Mouse (Mus musculus): ENCODE measurements around the gene Hrasls5. TPM values are rescaled to one million over a fixed set of nuclear protein-coding genes. Genes with fewer than 3 reads are reported as not detected.

Hrasls5 gene
- polyA plus RNA-seq, 1 experiment from 2014 or later = not detected

- peaks cover 33% of the 10 kb centered on the region for H3K4me1 ChIP-seq (replicated peaks)
- peaks cover 7% of the 10 kb centered on the region for H3K9me3 ChIP-seq (replicated peaks)
- H3K9ac ChIP-seq = no peak overlapping the region
- 69% methylated on average over 3 of the region's 3 CpGs for WGBS
- no peaks in the 10 kb centered on the region for H3K27me3 ChIP-seq (replicated peaks)
- H3K36me3 ChIP-seq = peaks cover 40% of the 10 kb centered on the region
- H3K4me2 ChIP-seq = no peak overlapping the region
- H3K27ac ChIP-seq (ENCODE audit: poor library complexity, severe bottlenecking) = 0 out of 2 replicates have a peak overlapping the region, but pooled peaks have one; percentile 29
- H3K4me3 ChIP-seq = no peak overlapping the region
- no peak for ATAC-seq (ENCODE audit: insufficient number of reproducible peaks, low FRiP score)
Observed at GRCm38 (mm10) chr19:7583599-7583998, 28.7 kb upstream of the Hrasls5 start.

- ATAC-seq (ENCODE audit: insufficient number of reproducible peaks, low FRiP score) = no peak
- Histone ChIP-seq H3K27ac (ENCODE audit: poor library complexity, severe bottlenecking) (peak overlapping the region; percentile 42), H3K9me3 (replicated peaks) (peaks cover 8% of the 10 kb centered on the region), H3K4me1 (replicated peaks) (peaks cover 33% of the 10 kb centered on the region), H3K27me3 (replicated peaks) (no peaks in the 10 kb centered on the region), H3K4me2 (no peak overlapping the region), H3K4me3 (no peak overlapping the region), H3K36me3 (peaks cover 29% of the 10 kb centered on the region), H3K9ac (no peak overlapping the region)
- 73% methylated on average over 8 of the region's 8 CpGs for WGBS
Observed at GRCm38 (mm10) chr19:7585279-7585678, 27.1 kb upstream of the Hrasls5 start.

- H3K9me3 ChIP-seq (replicated peaks) = peaks cover 8% of the 10 kb centered on the region
- no peak overlapping the region for H3K4me2 ChIP-seq
- H3K4me1 ChIP-seq (replicated peaks) = peaks cover 29% of the 10 kb centered on the region
- no peaks in the 10 kb centered on the region for H3K27me3 ChIP-seq (replicated peaks)
- no peak overlapping the region for H3K9ac ChIP-seq
- WGBS = 71% methylated on average over 6 of the region's 6 CpGs
- no peak overlapping the region; the same call in 1 of the 2 replicates for H3K27ac ChIP-seq (ENCODE audit: poor library complexity, severe bottlenecking)
- H3K4me3 ChIP-seq = no peak overlapping the region
- no peak for ATAC-seq (ENCODE audit: insufficient number of reproducible peaks, low FRiP score)
- peaks cover 29% of the 10 kb centered on the region for H3K36me3 ChIP-seq
Observed at GRCm38 (mm10) chr19:7585764-7586163, 26.6 kb upstream of the Hrasls5 start.

- no peaks in the 10 kb centered on the region for H3K27me3 ChIP-seq (replicated peaks)
- H3K9ac ChIP-seq = no peak overlapping the region
- peaks cover 8% of the 10 kb centered on the region for H3K9me3 ChIP-seq (replicated peaks)
- H3K4me2 ChIP-seq = no peak overlapping the region
- peaks cover 27% of the 10 kb centered on the region for H3K36me3 ChIP-seq
- H3K4me3 ChIP-seq = no peak overlapping the region
- H3K27ac ChIP-seq (ENCODE audit: poor library complexity, severe bottlenecking) = no peak overlapping the region
- no peak for ATAC-seq (ENCODE audit: insufficient number of reproducible peaks, low FRiP score)
- H3K4me1 ChIP-seq (replicated peaks) = peaks cover 11% of the 10 kb centered on the region
Observed at GRCm38 (mm10) chr19:7590795-7591194, 21.5 kb upstream of the Hrasls5 start.

GRCm38 (mm10) chr19:7592018-7592417 lies 20.3 kb upstream of the Hrasls5 start:
- peaks cover 8% of the 10 kb centered on the region for H3K9me3 ChIP-seq (replicated peaks)
- H3K9ac ChIP-seq = no peak overlapping the region
- peak overlapping the region; percentile 47; the same call in 1 of the 2 replicates for H3K27ac ChIP-seq (ENCODE audit: poor library complexity, severe bottlenecking)
- ATAC-seq (ENCODE audit: insufficient number of reproducible peaks, low FRiP score) = peak; percentile 79
- no peaks in the 10 kb centered on the region for H3K27me3 ChIP-seq (replicated peaks)
- WGBS = 26% methylated on average over 3 of the region's 3 CpGs
- peaks cover 18% of the 10 kb centered on the region for H3K36me3 ChIP-seq
- peaks cover 7% of the 10 kb centered on the region for H3K4me1 ChIP-seq (replicated peaks)
- H3K4me2 ChIP-seq = no peak overlapping the region
- H3K4me3 ChIP-seq = no peak overlapping the region

GRCm38 (mm10) chr19:7595534-7595933 lies 16.8 kb upstream of the Hrasls5 start:
- Histone ChIP-seq H3K4me3 (no peak overlapping the region), H3K4me2 (no peak overlapping the region), H3K9ac (no peak overlapping the region), H3K27me3 (replicated peaks) (0 out of 2 replicates have a peak, but pooled peaks cover 2% of the 10 kb centered on the region), H3K27ac (ENCODE audit: poor library complexity, severe bottlenecking) (no peak overlapping the region), H3K9me3 (replicated peaks) (no peaks in the 10 kb centered on the region), H3K4me1 (replicated peaks) (peaks cover 7% of the 10 kb centered on the region), H3K36me3 (no peaks in the 10 kb centered on the region)
- WGBS = 13% methylated on average over 2 of the region's 2 CpGs
- ATAC-seq (ENCODE audit: insufficient number of reproducible peaks, low FRiP score) = no peak

- H3K27ac ChIP-seq (ENCODE audit: poor library complexity, severe bottlenecking) = no peak overlapping the region
- H3K27me3 ChIP-seq (replicated peaks) = 0 out of 2 replicates have a peak, but pooled peaks cover 6% of the 10 kb centered on the region
- no peak overlapping the region for H3K4me3 ChIP-seq
- H3K36me3 ChIP-seq = no peaks in the 10 kb centered on the region
- ATAC-seq (ENCODE audit: insufficient number of reproducible peaks, low FRiP score) = no peak
- WGBS = 45% methylated on average over 4 of the region's 4 CpGs
- no peaks in the 10 kb centered on the region for H3K9me3 ChIP-seq (replicated peaks)
- H3K9ac ChIP-seq = no peak overlapping the region
- H3K4me1 ChIP-seq (replicated peaks) = peaks cover 2% of the 10 kb centered on the region; the same call in 1 of the 2 replicates
- H3K4me2 ChIP-seq = no peak overlapping the region
Observed at GRCm38 (mm10) chr19:7598481-7598880, 13.9 kb upstream of the Hrasls5 start.

- Histone ChIP-seq H3K27ac (ENCODE audit: poor library complexity, severe bottlenecking) (no peak overlapping the region), H3K9me3 (replicated peaks) (no peaks in the 10 kb centered on the region), H3K27me3 (replicated peaks) (0 out of 2 replicates have a peak, but pooled peaks cover 6% of the 10 kb centered on the region), H3K36me3 (no peaks in the 10 kb centered on the region), H3K4me2 (no peak overlapping the region), H3K4me1 (replicated peaks) (peaks cover 9% of the 10 kb centered on the region), H3K9ac (no peak overlapping the region), H3K4me3 (no peak overlapping the region)
- 64% methylated on average over 4 of the region's 4 CpGs for WGBS
- no peak for ATAC-seq (ENCODE audit: insufficient number of reproducible peaks, low FRiP score)
Observed at GRCm38 (mm10) chr19:7601551-7601950, 10.8 kb upstream of the Hrasls5 start.

GRCm38 (mm10) chr19:7604107-7604506 lies 8.2 kb upstream of the Hrasls5 start:
- Histone ChIP-seq H3K36me3 (no peaks in the 10 kb centered on the region), H3K27me3 (replicated peaks) (0 out of 2 replicates have a peak, but pooled peaks cover 10% of the 10 kb centered on the region), H3K27ac (ENCODE audit: poor library complexity, severe bottlenecking) (no peak overlapping the region), H3K4me2 (no peak overlapping the region), H3K4me1 (replicated peaks) (peaks cover 21% of the 10 kb centered on the region), H3K4me3 (no peak overlapping the region), H3K9ac (no peak overlapping the region), H3K9me3 (replicated peaks) (no peaks in the 10 kb centered on the region)
- ATAC-seq (ENCODE audit: insufficient number of reproducible peaks, low FRiP score) = no peak
- 80% methylated on average over 10 of the region's 10 CpGs for WGBS

- H3K27ac ChIP-seq (ENCODE audit: poor library complexity, severe bottlenecking) = no peak overlapping the region
Observed at GRCm38 (mm10) chr19:7605013-7605412, 7.3 kb upstream of the Hrasls5 start.

GRCm38 (mm10) chr19:7605930-7606783 lies 6.2 kb upstream of the Hrasls5 start:
- peaks cover 16% of the 10 kb centered on the region; the same call in 1 of the 2 replicates for H3K27me3 ChIP-seq (replicated peaks)
- peaks cover 21% of the 10 kb centered on the region for H3K4me1 ChIP-seq (replicated peaks)
- no peak for ATAC-seq (ENCODE audit: insufficient number of reproducible peaks, low FRiP score)
- H3K4me2 ChIP-seq = peak overlapping the region; percentile 77
- H3K27ac ChIP-seq (ENCODE audit: poor library complexity, severe bottlenecking) = no peak overlapping the region
- H3K36me3 ChIP-seq = no peaks in the 10 kb centered on the region
- peak overlapping the region; percentile 57 for H3K9ac ChIP-seq
- H3K9me3 ChIP-seq (replicated peaks) = no peaks in the 10 kb centered on the region
- WGBS = 3% methylated on average over 15 of the region's 15 CpGs
- peak overlapping the region; percentile 35 for H3K4me3 ChIP-seq

More at GRCm38 (mm10) chr19:7605013-7605412, 7.3 kb upstream of the Hrasls5 start:
- Histone ChIP-seq H3K4me1 (replicated peaks) (peaks cover 21% of the 10 kb centered on the region), H3K4me2 (no peak overlapping the region), H3K36me3 (no peaks in the 10 kb centered on the region), H3K27me3 (replicated peaks) (peaks cover 13% of the 10 kb centered on the region; the same call in 1 of the 2 replicates), H3K9ac (no peak overlapping the region), H3K9me3 (replicated peaks) (no peaks in the 10 kb centered on the region), H3K4me3 (no peak overlapping the region)
- ATAC-seq (ENCODE audit: insufficient number of reproducible peaks, low FRiP score) = no peak
